Mouse (Mus musculus): ENCODE results near the gene Ctnna3. TPM values are rescaled to one million over a fixed set of nuclear protein-coding genes. Genes with fewer than 3 reads are reported as not detected.
"Not testable (repeated sequence)": the region's sequence is repeated elsewhere in the genome, so short reads cannot be mapped to it uniquely, and the experiment has no call there.

The Ctnna3 gene
- total and polyA plus RNA-seq, 3 experiments, result not detected

DNA sequence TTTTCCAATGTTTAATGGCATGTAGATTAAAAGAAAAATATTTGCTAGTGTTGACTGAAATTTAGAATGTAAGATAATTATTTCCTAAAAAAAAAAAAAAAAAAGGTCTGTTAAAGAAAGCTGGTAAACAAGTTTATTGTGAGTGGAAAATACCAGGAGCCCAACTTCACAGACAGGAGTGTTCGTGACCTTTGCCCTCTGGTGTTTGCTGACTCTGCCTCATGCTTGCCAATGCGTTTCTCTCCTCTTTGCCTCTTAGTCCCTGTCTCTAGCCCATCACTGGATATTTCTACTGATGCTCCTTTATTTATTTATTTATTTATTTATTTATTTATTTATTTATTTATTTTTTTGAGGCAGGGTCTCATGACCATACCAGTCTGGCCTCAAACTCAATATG lies 26.3 kb upstream of the Ctnna3 start:
- no peak overlapping the region for H3K9ac ChIP-seq (ENCODE audit: control insufficient read depth, low read depth, low read length, poor library complexity, severe bottlenecking)
- H3K27me3 ChIP-seq (ENCODE audit: control insufficient read depth in 1 of 2, insufficient read depth in 2 of 2, low read length in 2 of 2), result no peaks in the 10 kb centered on the region
- DNase-seq (ENCODE audit: low read depth, low spot score), result no peak
- no peaks in the 10 kb centered on the region for H3K36me3 ChIP-seq (ENCODE audit: control insufficient read depth in 1 of 2, insufficient read depth in 2 of 2, low read length in 2 of 2)
- H3K9me3 ChIP-seq (replicated peaks; ENCODE audit: insufficient read depth, low read length), result no peaks in the 10 kb centered on the region
- no peak overlapping the region for H3K27ac ChIP-seq (ENCODE audit: control insufficient read depth, low read depth, low read length)
- TF ChIP-seq TBP (IDR thresholded peaks at IDR 0.05; ENCODE audit: low read depth, low read length) (no peak), EP300 (IDR thresholded peaks at IDR 0.05; ENCODE audit: low read depth in 1 of 2, low read length in 2 of 2) (no peak), TCF12 (IDR thresholded peaks at IDR 0.05; ENCODE audit: low read depth, low read length) (no peak), POLR2AphosphoS2 (IDR thresholded peaks at IDR 0.05; ENCODE audit: low read length) (no peak), RCOR1 (IDR thresholded peaks at IDR 0.05; ENCODE audit: low read depth, low read length) (no peak), POLR2AphosphoS5 (IDR thresholded peaks at IDR 0.05; ENCODE audit: borderline replicate concordance, low read depth, low read length) (no peak), ETS1 (IDR thresholded peaks at IDR 0.05; ENCODE audit: low read depth, low read length) (no peak), MEF2A (IDR thresholded peaks at IDR 0.05; ENCODE audit: extremely low read depth, insufficient replicate concordance, low read depth, low read length, poor library complexity, severe bottlenecking) (no peak), SIN3A (IDR thresholded peaks at IDR 0.05; ENCODE audit: low read length) (no peak)
- no peaks in the 10 kb centered on the region for H3K79me2 ChIP-seq (ENCODE audit: control insufficient read depth, insufficient read depth, low read length, poor library complexity)
- no peaks in the 10 kb centered on the region for H3K4me1 ChIP-seq (ENCODE audit: control insufficient read depth in 1 of 2, insufficient read depth in 2 of 2, low read length in 2 of 2)
- no peak overlapping the region for H3K4me3 ChIP-seq (ENCODE audit: control insufficient read depth in 1 of 2, insufficient read depth in 1 of 2, low read depth in 2 of 2, low read length in 2 of 2)

GRCm38 (mm10) chr10:63410162-63410956 lies 19.5 kb upstream of the Ctnna3 start:
- DNase-seq (ENCODE audit: low read depth, low spot score), result peak; percentile 52
- H3K79me2 ChIP-seq (ENCODE audit: control insufficient read depth, insufficient read depth, low read length, poor library complexity), result no peaks in the 10 kb centered on the region

GRCm38 (mm10) chr10:63411674-63412073 lies 18.2 kb upstream of the Ctnna3 start:
- DNase-seq (ENCODE audit: low read depth, low spot score), result peak; percentile 81
- not testable (repeated sequence) for H3K27me3 ChIP-seq (ENCODE audit: control insufficient read depth in 1 of 2, insufficient read depth in 2 of 2, low read length in 2 of 2); H3K9me3 ChIP-seq (replicated peaks; ENCODE audit: insufficient read depth, low read length); H3K9ac ChIP-seq (ENCODE audit: control insufficient read depth, low read depth, low read length, poor library complexity, severe bottlenecking); H3K36me3 ChIP-seq (ENCODE audit: control insufficient read depth in 1 of 2, insufficient read depth in 2 of 2, low read length in 2 of 2); H3K27ac ChIP-seq (ENCODE audit: control insufficient read depth, low read depth, low read length); H3K79me2 ChIP-seq (ENCODE audit: control insufficient read depth, insufficient read depth, low read length, poor library complexity); H3K4me3 ChIP-seq (ENCODE audit: control insufficient read depth in 1 of 2, insufficient read depth in 1 of 2, low read depth in 2 of 2, low read length in 2 of 2); H3K4me1 ChIP-seq (ENCODE audit: control insufficient read depth in 1 of 2, insufficient read depth in 2 of 2, low read length in 2 of 2)
- TF ChIP-seq ZNF384 (IDR thresholded peaks at IDR 0.05; ENCODE audit: low read depth, low read length), result peak; percentile 54; the same call in 1 of the 2 replicates

More at GRCm38 (mm10) chr10:63410162-63410956, 19.5 kb upstream of the Ctnna3 start:
- H3K36me3 ChIP-seq (ENCODE audit: control insufficient read depth in 1 of 2, insufficient read depth in 2 of 2, low read length in 2 of 2), result peaks cover 0 to 4% of the 10 kb centered on the region in 2 experiments; a peak in 2 of 4 replicates
- H3K27ac ChIP-seq (ENCODE audit: control insufficient read depth, low read depth, low read length), result no peak overlapping the region
- TF ChIP-seq ELF1 (IDR thresholded peaks at IDR 0.05; ENCODE audit: low read depth, low read length), result no peak
- TF ChIP-seq MAX (IDR thresholded peaks at IDR 0.05; ENCODE audit: low read length), result no peak
- no peak for TF ChIP-seq UBTF (IDR thresholded peaks at IDR 0.05; ENCODE audit: borderline replicate concordance, insufficient read depth, low read depth, low read length)
- no peak for TF ChIP-seq POLR2A (IDR thresholded peaks at IDR 0.05; ENCODE audit: control insufficient read depth in 1 of 2, insufficient read depth in 1 of 2, low read depth in 1 of 2, low read length in 2 of 2, poor library complexity in 1 of 2)
- no peak for TF ChIP-seq SIN3A (IDR thresholded peaks at IDR 0.05; ENCODE audit: low read length)
- no peak for TF ChIP-seq EP300 (IDR thresholded peaks at IDR 0.05; ENCODE audit: low read depth in 1 of 2, low read length in 2 of 2)
- TF ChIP-seq RAD21 (IDR thresholded peaks at IDR 0.05; ENCODE audit: low read depth, low read length), result no peak
- peak overlapping the region; percentile 32 to 47; a peak in 3 of 4 replicates for H3K4me3 ChIP-seq (ENCODE audit: control insufficient read depth in 1 of 2, insufficient read depth in 1 of 2, low read depth in 2 of 2, low read length in 2 of 2)
- H3K4me1 ChIP-seq (ENCODE audit: control insufficient read depth in 1 of 2, insufficient read depth in 2 of 2, low read length in 2 of 2), result peaks cover 2 to 7% of the 10 kb centered on the region in 2 experiments; a peak in 3 of 4 replicates
- no peak overlapping the region; the same call in 1 of the 2 replicates for H3K9ac ChIP-seq (ENCODE audit: control insufficient read depth, low read depth, low read length, poor library complexity, severe bottlenecking)
- H3K9me3 ChIP-seq (replicated peaks; ENCODE audit: insufficient read depth, low read length), result no peaks in the 10 kb centered on the region
- no peaks in the 10 kb centered on the region for H3K27me3 ChIP-seq (ENCODE audit: control insufficient read depth in 1 of 2, insufficient read depth in 2 of 2, low read length in 2 of 2)
